Comparison of ENCODE assay signal across 9 mouse cellular contexts in the genomic region with DNA sequence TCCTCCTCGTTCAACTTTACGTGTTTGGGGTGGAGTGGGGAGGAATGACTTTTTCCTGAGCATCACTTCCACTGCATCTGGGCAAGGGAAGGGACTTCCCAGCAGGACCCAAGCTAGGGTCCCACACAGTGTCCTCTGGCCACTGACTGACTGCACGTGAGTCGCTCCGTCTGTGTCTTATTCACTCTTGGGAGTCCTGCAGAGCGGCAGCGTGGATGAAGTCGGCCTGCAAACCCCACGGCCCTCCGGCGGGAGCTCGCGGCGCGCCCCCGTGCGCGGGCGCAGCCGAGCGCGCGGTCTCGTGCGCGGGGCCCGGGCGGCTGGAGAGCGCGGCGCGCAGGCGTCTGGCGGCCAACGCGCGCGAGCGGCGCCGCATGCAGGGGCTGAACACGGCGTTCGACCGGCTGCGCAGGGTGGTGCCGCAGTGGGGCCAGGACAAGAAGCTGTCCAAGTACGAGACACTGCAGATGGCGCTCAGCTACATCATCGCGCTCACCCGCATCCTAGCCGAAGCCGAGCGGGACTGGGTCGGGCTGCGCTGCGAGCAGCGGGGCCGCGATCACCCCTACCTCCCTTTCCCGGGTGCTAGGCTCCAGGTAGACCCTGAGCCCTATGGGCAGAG. TPM values are rescaled to one million over a fixed set of nuclear protein-coding genes. Genes with fewer than 3 reads are reported as not detected.
DNase-seq lines count a peak whose midpoint lies in the region; ATAC-seq and TF ChIP-seq lines count a peak whose summit lies in the region.
"Had no signal": no experiment of that assay in that cellular context is flagged by ENCODE, and none has a peak within 500 bp of the region (broad histone marks: within the 10 kb centered on the region; RNA-seq: fewer than 3 reads in every experiment).

No protein-coding gene starts in this region.

- peak overlapping the region; percentile 84 for H3K4me2 ChIP-seq in hindbrain, postnatal 0 days (ENCODE audit: low read depth, low read length)
- H3K4me2 ChIP-seq in midbrain, postnatal 0 days (ENCODE audit: low read depth, low read length, poor library complexity, severe bottlenecking): peak overlapping the region; percentile 94

- ATAC-seq in frontal cortex, adult (ENCODE audit: low TSS enrichment): peak; percentile 93
- ATAC-seq in hindbrain, postnatal 0 days: peak; percentile 91
- peak; percentile 89 for ATAC-seq in midbrain, postnatal 0 days (ENCODE audit: low FRiP score)

- no peak for TF ChIP-seq POLR2A in heart, adult 2 months (IDR thresholded peaks at IDR 0.05; ENCODE audit: insufficient read depth, low read depth, low read length)
- TF ChIP-seq POLR2A in testis, adult 2 months (IDR thresholded peaks at IDR 0.05; ENCODE audit: control insufficient read depth, low read depth, low read length): no peak

- H3K27me3 ChIP-seq in heart, adult 2 months (ENCODE audit: control insufficient read depth, insufficient read depth, low read length): peaks cover 2% of the 10 kb centered on the region; the same call in 1 of the 2 replicates
- H3K27me3 ChIP-seq in hindbrain, postnatal 0 days (ENCODE audit: insufficient read depth, low read length): no peaks in the 10 kb centered on the region; the same call in 1 of the 2 replicates
- H3K27me3 ChIP-seq in midbrain, postnatal 0 days (ENCODE audit: insufficient read depth, low read length): no peaks in the 10 kb centered on the region
- no peaks in the 10 kb centered on the region for H3K27me3 ChIP-seq in testis, adult 2 months (ENCODE audit: control insufficient read depth, insufficient read depth, low read length)

- intact Hi-C loops in heart, adult 2 months (cut with DNase I): no loop called here
- intact Hi-C loops in left cerebral cortex, postnatal 4 days (cut with DNase I): no loop called here

- peak; percentile 31 to 35 for DNase-seq in heart, adult 2 months
- DNase-seq in heart, adult 8-10 months (ENCODE audit: low spot score): no peak
- peak; percentile 90 for DNase-seq in cerebellum, adult 9-10 months
- peak; percentile 88 for DNase-seq in hindbrain, postnatal 0 days (ENCODE audit: low spot score)
- DNase-seq in left cerebral cortex, postnatal 4 days: peak; percentile 79
- DNase-seq in midbrain, postnatal 0 days (ENCODE audit: low spot score): peak; percentile 77

- no peaks in the 10 kb centered on the region for H3K79me2 ChIP-seq in heart, adult 2 months (replicated peaks; ENCODE audit: control insufficient read depth, insufficient read depth, low read length)

- H3K27ac ChIP-seq in heart, adult 2 months: no peak overlapping the region
- H3K27ac ChIP-seq in hindbrain, postnatal 0 days: peak overlapping the region; percentile 71
- H3K27ac ChIP-seq in midbrain, postnatal 0 days (ENCODE audit: low read depth, low read length): peak overlapping the region; percentile 47
- no peak overlapping the region for H3K27ac ChIP-seq in testis, adult 2 months (ENCODE audit: control insufficient read depth, insufficient read depth, low read depth, low read length)

- peak overlapping the region; percentile 38 for H3K4me3 ChIP-seq in heart, adult 2 months
- H3K4me3 ChIP-seq in hindbrain, postnatal 0 days (ENCODE audit: low read length): peak overlapping the region; percentile 74
- peak overlapping the region; percentile 69 for H3K4me3 ChIP-seq in midbrain, postnatal 0 days (ENCODE audit: low read depth, low read length)
- peak overlapping the region; percentile 11 for H3K4me3 ChIP-seq in testis, adult 2 months (ENCODE audit: control insufficient read depth, low read depth, low read length)

- no peaks in the 10 kb centered on the region for H3K9me3 ChIP-seq in hindbrain, postnatal 0 days (ENCODE audit: low read length)
- no peaks in the 10 kb centered on the region for H3K9me3 ChIP-seq in midbrain, postnatal 0 days (ENCODE audit: low read length)

- TF ChIP-seq EP300 in heart, adult 2 months (IDR thresholded peaks at IDR 0.05; ENCODE audit: insufficient read depth, low read depth, low read length): no peak

- 1% methylated on average over 62 of the region's 62 CpGs for WGBS in heart, adult 2 months
- under 1% methylated on average over 61 of the region's 62 CpGs for WGBS in hindbrain, postnatal 0 days
- WGBS in midbrain, postnatal 0 days: under 1% methylated on average over 39 of the region's 62 CpGs

- H3K4me1 ChIP-seq in heart, adult 2 months (ENCODE audit: control insufficient read depth, insufficient read depth, low read length): no peaks in the 10 kb centered on the region
- no peaks in the 10 kb centered on the region for H3K4me1 ChIP-seq in hindbrain, postnatal 0 days (ENCODE audit: insufficient read depth, low read length)
- 0 out of 2 replicates have a peak, but pooled peaks cover 2% of the 10 kb centered on the region for H3K4me1 ChIP-seq in midbrain, postnatal 0 days (ENCODE audit: insufficient read depth, low read length)
- H3K4me1 ChIP-seq in testis, adult 2 months (ENCODE audit: control insufficient read depth, insufficient read depth, low read length): peaks cover 11% of the 10 kb centered on the region

- no peak for TF ChIP-seq CTCF in heart, adult 2 months (IDR thresholded peaks at IDR 0.05)
- TF ChIP-seq CTCF in hindbrain, postnatal 0 days (IDR thresholded peaks at IDR 0.05; ENCODE audit: low read depth): no peak
- TF ChIP-seq CTCF in midbrain, postnatal 0 days (IDR thresholded peaks at IDR 0.05): no peak
- no peak for TF ChIP-seq CTCF in testis, adult 2 months (IDR thresholded peaks at IDR 0.05; ENCODE audit: control insufficient read depth, insufficient read depth, insufficient replicate concordance, low read depth, low read length)

- no peaks in the 10 kb centered on the region for H3K36me3 ChIP-seq in heart, adult 2 months (ENCODE audit: control insufficient read depth, insufficient read depth, low read length)
- H3K36me3 ChIP-seq in hindbrain, postnatal 0 days (ENCODE audit: insufficient read depth, low read length): no peaks in the 10 kb centered on the region
- H3K36me3 ChIP-seq in midbrain, postnatal 0 days (ENCODE audit: insufficient read depth, low read length): no peaks in the 10 kb centered on the region
- H3K36me3 ChIP-seq in testis, adult 2 months (ENCODE audit: control insufficient read depth, insufficient read depth, low read length): no peaks in the 10 kb centered on the region

- no peak overlapping the region; the same call in 1 of the 2 replicates for H3K9ac ChIP-seq in heart, adult 2 months (ENCODE audit: low read depth, low read length)
- H3K9ac ChIP-seq in hindbrain, postnatal 0 days (replicated peaks; ENCODE audit: low read length): peak overlapping the region; percentile 74
- peak overlapping the region; percentile 72 for H3K9ac ChIP-seq in midbrain, postnatal 0 days (replicated peaks; ENCODE audit: low read length, poor library complexity, severe bottlenecking)

RNA-seq across cellular contexts. Expression of a gene that starts 0.6 kb away (rescaled TPM):
- total RNA-seq in heart, adult 2 months (2021): not detected
- polyA plus RNA-seq in heart, adult 2 months (2012; rRNA removed): not detected in 2 replicates
- total RNA-seq in heart, adult 8-10 months (2022): not detected
- 10.5 and 13.8 TPM in 2 replicates for total RNA-seq in hindbrain, postnatal 0 days (2014; rRNA removed)
- 14.7 and 15.4 TPM in 2 replicates for polyA plus RNA-seq in hindbrain, postnatal 0 days (2015; fragmentation: Nextera tagmentation; extraction: Ambion mirVana)
- 1 to 10 TPM; 1.0 to 1.3 TPM for total RNA-seq in left cerebral cortex, postnatal 4 days (2021)
- 0.99 and 4.4 TPM in 2 replicates for total RNA-seq in midbrain, postnatal 0 days (2014; rRNA removed)
- 4.8 and 6.0 TPM in 2 replicates for polyA plus RNA-seq in midbrain, postnatal 0 days (2015; fragmentation: Nextera tagmentation; extraction: Ambion mirVana)
- not detected in 2 replicates for polyA plus RNA-seq in testis, adult 2 months (2012; rRNA removed)
- polyA plus RNA-seq: large intestine, adult 2 months had no signal

RNA-seq across cellular contexts. Expression of a gene that starts 40.1 kb away (rescaled TPM):
- 1 to 10 TPM in 1 of 2 experiments, under 1 TPM in 1; 0.89 to 1.5 TPM for total RNA-seq in heart, adult 2 months (2021)
- 1.0 and 1.2 TPM in 2 replicates for polyA plus RNA-seq in heart, adult 2 months (2012; rRNA removed)
- 1 to 10 TPM; 1.0 to 2.8 (median 2.0) TPM for total RNA-seq in heart, adult 8-10 months (2022)
- 0.22 and 18.2 TPM in 2 replicates for total RNA-seq in hindbrain, postnatal 0 days (2014; rRNA removed)
- 0.63 and 0.88 TPM in 2 replicates for polyA plus RNA-seq in hindbrain, postnatal 0 days (2015; fragmentation: Nextera tagmentation; extraction: Ambion mirVana)
- under 1 TPM in 1 of 2 experiments, not detected in 1; 0.24 TPM for total RNA-seq in left cerebral cortex, postnatal 4 days (2021)
- not detected in 2 replicates for total RNA-seq in midbrain, postnatal 0 days (2014; rRNA removed)
- polyA plus RNA-seq in midbrain, postnatal 0 days (2015; fragmentation: Nextera tagmentation; extraction: Ambion mirVana): 0.45 and 0.59 TPM in 2 replicates
- polyA plus RNA-seq in testis, adult 2 months (2012; rRNA removed): 0.53 and 0.57 TPM in 2 replicates

Comparison
In these comparisons a context has a peak if more than half of its experiments do, and no peak if none do; other contexts are left out.
1. H3K27ac ChIP-seq: peak in hindbrain, postnatal 0 days (single experiment) and midbrain, postnatal 0 days (single experiment); none in heart, adult 2 months (single experiment) and testis, adult 2 months (single experiment).
2. H3K4me3 ChIP-seq: peak in every context shown above with its lines; median percentile 74 in hindbrain, postnatal 0 days; 69 in midbrain, postnatal 0 days; 38 in heart, adult 2 months; 11 in testis, adult 2 months.
3. Peak in every context shown above with its lines, with median percentiles within 50 percentile points of each other: ATAC-seq.